ENCODE assay signal across 7 mouse cellular contexts in genomic region chr17:15526304-15526703, GRCm38 (mm10). TPM values are rescaled to one million over a fixed set of nuclear protein-coding genes. Genes with fewer than 3 reads are reported as not detected.
DNase-seq lines count a peak whose midpoint lies in the region; ATAC-seq and TF ChIP-seq lines count a peak whose summit lies in the region.

No protein-coding gene starts in this region.

- 9% methylated on average over 10 of the region's 10 CpGs for WGBS in lung, postnatal 0 days
- WGBS in lung, adult 2 months: 21% methylated on average over 10 of the region's 10 CpGs
- WGBS in embryonic facial prominence, embryonic 11.5 days: 14% methylated on average over 10 of the region's 10 CpGs
- WGBS in intestine, embryonic 15.5 days: 7% methylated on average over 10 of the region's 10 CpGs
- 13% methylated on average over 10 of the region's 10 CpGs for WGBS in neural tube, embryonic 12.5 days

- no peak for ATAC-seq in lung, postnatal 0 days
- no peak for ATAC-seq in embryonic facial prominence, embryonic 11.5 days (replicated peaks; ENCODE audit: insufficient number of reproducible peaks, low FRiP score, low TSS enrichment, low read depth)
- no peak for ATAC-seq in intestine, embryonic 15.5 days
- ATAC-seq in neural tube, embryonic 12.5 days (ENCODE audit: low FRiP score, low read depth): no peak

- TF ChIP-seq CTCF in lung, postnatal 0 days (IDR thresholded peaks at IDR 0.05): no peak
- no peak for TF ChIP-seq CTCF in lung, adult 2 months (IDR thresholded peaks at IDR 0.05; ENCODE audit: insufficient read depth, low read length)

- no peaks in the 10 kb centered on the region for H3K9me3 ChIP-seq in lung, postnatal 0 days (ENCODE audit: low read length)
- H3K9me3 ChIP-seq in embryonic facial prominence, embryonic 11.5 days (replicated peaks; ENCODE audit: control insufficient read depth, low read length): no peaks in the 10 kb centered on the region
- no peaks in the 10 kb centered on the region for H3K9me3 ChIP-seq in intestine, embryonic 15.5 days
- H3K9me3 ChIP-seq in neural tube, embryonic 12.5 days: no peaks in the 10 kb centered on the region

- no peak for DNase-seq in lung, postnatal 0 days (ENCODE audit: low spot score)
- DNase-seq in lung, adult 2 months: no peak
- DNase-seq in embryonic facial prominence, embryonic 11.5 days (ENCODE audit: low spot score): no peak
- no peak for DNase-seq in frontal cortex, adult 2 months (ENCODE audit: extremely low spot score in 1 of 2, low spot score in 1 of 2)
- DNase-seq in frontal cortex, postnatal 14 days (ENCODE audit: low spot score in 2 of 2): no peak

- H3K4me3 ChIP-seq in lung, postnatal 0 days (ENCODE audit: low read depth, low read length): peak overlapping the region; percentile 56
- no peak overlapping the region for H3K4me3 ChIP-seq in lung, adult 2 months (replicated peaks; ENCODE audit: extremely low read depth, low read depth, low read length)
- H3K4me3 ChIP-seq in embryonic facial prominence, embryonic 11.5 days (ENCODE audit: low read depth, low read length): peak overlapping the region; percentile 84
- H3K4me3 ChIP-seq in intestine, embryonic 15.5 days (replicated peaks): peak overlapping the region; percentile 85
- peak overlapping the region; percentile 94 for H3K4me3 ChIP-seq in neural tube, embryonic 12.5 days

- H3K36me3 ChIP-seq in lung, postnatal 0 days (ENCODE audit: insufficient read depth, low read length): peaks cover 6% of the 10 kb centered on the region; the same call in 1 of the 2 replicates
- no peaks in the 10 kb centered on the region; the same call in 1 of the 2 replicates for H3K36me3 ChIP-seq in embryonic facial prominence, embryonic 11.5 days (replicated peaks; ENCODE audit: control insufficient read depth, insufficient read depth, low read depth, low read length)
- 0 out of 2 replicates have a peak, but pooled peaks cover 7% of the 10 kb centered on the region for H3K36me3 ChIP-seq in intestine, embryonic 15.5 days
- peaks cover 24% of the 10 kb centered on the region for H3K36me3 ChIP-seq in neural tube, embryonic 12.5 days

- H3K4me1 ChIP-seq in lung, postnatal 0 days (ENCODE audit: insufficient read depth, low read depth, low read length): peaks cover 6% of the 10 kb centered on the region; the same call in 1 of the 2 replicates
- H3K4me1 ChIP-seq in lung, adult 2 months (ENCODE audit: control insufficient read depth, insufficient read depth, low read length): peaks cover 5% of the 10 kb centered on the region; the same call in 1 of the 2 replicates
- H3K4me1 ChIP-seq in embryonic facial prominence, embryonic 11.5 days (ENCODE audit: control insufficient read depth, insufficient read depth, low read length): no peaks in the 10 kb centered on the region; the same call in 1 of the 2 replicates
- H3K4me1 ChIP-seq in intestine, embryonic 15.5 days (replicated peaks): 0 out of 2 replicates have a peak, but pooled peaks cover 3% of the 10 kb centered on the region
- H3K4me1 ChIP-seq in neural tube, embryonic 12.5 days: peaks cover 9% of the 10 kb centered on the region

- H3K27me3 ChIP-seq in lung, postnatal 0 days (replicated peaks; ENCODE audit: insufficient read depth, low read length): no peaks in the 10 kb centered on the region
- no peaks in the 10 kb centered on the region for H3K27me3 ChIP-seq in embryonic facial prominence, embryonic 11.5 days (ENCODE audit: control insufficient read depth, insufficient read depth, low read length)
- H3K27me3 ChIP-seq in intestine, embryonic 15.5 days (replicated peaks): no peaks in the 10 kb centered on the region
- H3K27me3 ChIP-seq in neural tube, embryonic 12.5 days (replicated peaks): no peaks in the 10 kb centered on the region

- no peak for TF ChIP-seq EP300 in lung, postnatal 0 days (IDR thresholded peaks at IDR 0.05)

- no peak for TF ChIP-seq POLR2A in lung, adult 2 months (IDR thresholded peaks at IDR 0.05; ENCODE audit: borderline replicate concordance, extremely low read depth, low read depth, low read length)

- no peak overlapping the region for H3K27ac ChIP-seq in lung, postnatal 0 days (ENCODE audit: low read length)
- H3K27ac ChIP-seq in embryonic facial prominence, embryonic 11.5 days (replicated peaks; ENCODE audit: low read depth, low read length): no peak overlapping the region
- no peak overlapping the region; the same call in 1 of the 2 replicates for H3K27ac ChIP-seq in intestine, embryonic 15.5 days
- H3K27ac ChIP-seq in neural tube, embryonic 12.5 days: no peak overlapping the region

- peak overlapping the region; percentile 94 for H3K4me2 ChIP-seq in lung, postnatal 0 days (replicated peaks; ENCODE audit: low read depth, low read length)
- H3K4me2 ChIP-seq in embryonic facial prominence, embryonic 11.5 days (ENCODE audit: low read depth, low read length): peak overlapping the region; percentile 76
- peak overlapping the region; percentile 70 for H3K4me2 ChIP-seq in intestine, embryonic 15.5 days (replicated peaks)
- H3K4me2 ChIP-seq in neural tube, embryonic 12.5 days (replicated peaks): peak overlapping the region; percentile 73

- peak overlapping the region; percentile 55; the same call in 1 of the 2 replicates for H3K9ac ChIP-seq in lung, postnatal 0 days (replicated peaks; ENCODE audit: low read depth)
- H3K9ac ChIP-seq in embryonic facial prominence, embryonic 11.5 days (replicated peaks; ENCODE audit: low read length): peak overlapping the region; percentile 85; the same call in 1 of the 2 replicates
- peak overlapping the region; percentile 83 for H3K9ac ChIP-seq in intestine, embryonic 15.5 days
- H3K9ac ChIP-seq in neural tube, embryonic 12.5 days: peak overlapping the region; percentile 90

RNA-seq across cellular contexts. Expression of gene Pdcd2, which starts 0.8 kb away (rescaled TPM):
- polyA plus RNA-seq in lung, postnatal 0 days (2015; fragmentation: Nextera tagmentation; extraction: Ambion mirVana): 26.5 and 29.0 TPM in 2 replicates
- polyA plus RNA-seq in lung, adult 2 months (2012; rRNA removed): 17.1 and 22.3 TPM in 2 replicates
- 57.2 and 64.2 TPM in 2 replicates for polyA plus RNA-seq in embryonic facial prominence, embryonic 11.5 days (2014; fragmentation: Nextera tagmentation; extraction: Ambion mirVana)
- 49.9 and 57.0 TPM in 2 replicates for polyA plus RNA-seq in intestine, embryonic 15.5 days (2015; fragmentation: Nextera tagmentation; extraction: Ambion mirVana)
- polyA plus RNA-seq in neural tube, embryonic 12.5 days (2016; fragmentation: Nextera tagmentation; extraction: Ambion mirVana): 66.3 and 70.3 TPM in 2 replicates
- 17.1 and 20.4 TPM in 2 replicates for polyA plus RNA-seq in frontal cortex, adult 2 months (2012; rRNA removed)

RNA-seq across cellular contexts. Expression of gene Tbp, which starts 26.6 kb away (rescaled TPM):
- 29.4 and 29.9 TPM in 2 replicates for polyA plus RNA-seq in lung, postnatal 0 days (2015; fragmentation: Nextera tagmentation; extraction: Ambion mirVana)
- polyA plus RNA-seq in lung, adult 2 months (2012; rRNA removed): 35.1 and 36.1 TPM in 2 replicates
- polyA plus RNA-seq in embryonic facial prominence, embryonic 11.5 days (2014; fragmentation: Nextera tagmentation; extraction: Ambion mirVana): 64.0 and 68.1 TPM in 2 replicates
- polyA plus RNA-seq in intestine, embryonic 15.5 days (2015; fragmentation: Nextera tagmentation; extraction: Ambion mirVana): 36.3 and 42.2 TPM in 2 replicates
- polyA plus RNA-seq in neural tube, embryonic 12.5 days (2016; fragmentation: Nextera tagmentation; extraction: Ambion mirVana): 56.1 and 60.4 TPM in 2 replicates
- polyA plus RNA-seq in frontal cortex, adult 2 months (2012; rRNA removed): 49.3 and 49.5 TPM in 2 replicates

RNA-seq across cellular contexts. Expression of gene Psmb1, which starts 26.8 kb away (rescaled TPM):
- polyA plus RNA-seq in lung, postnatal 0 days (2015; fragmentation: Nextera tagmentation; extraction: Ambion mirVana): 201 and 214 TPM in 2 replicates
- polyA plus RNA-seq in lung, adult 2 months (2012; rRNA removed): 66.1 and 92.3 TPM in 2 replicates
- polyA plus RNA-seq in embryonic facial prominence, embryonic 11.5 days (2014; fragmentation: Nextera tagmentation; extraction: Ambion mirVana): 283 and 286 TPM in 2 replicates
- polyA plus RNA-seq in intestine, embryonic 15.5 days (2015; fragmentation: Nextera tagmentation; extraction: Ambion mirVana): 258 and 264 TPM in 2 replicates
- polyA plus RNA-seq in neural tube, embryonic 12.5 days (2016; fragmentation: Nextera tagmentation; extraction: Ambion mirVana): 248 and 252 TPM in 2 replicates
- polyA plus RNA-seq in frontal cortex, adult 2 months (2012; rRNA removed): 161 and 162 TPM in 2 replicates

RNA-seq across cellular contexts. Expression of gene Prdm9, which starts 37.9 kb away (rescaled TPM):
- polyA plus RNA-seq in lung, postnatal 0 days (2015; fragmentation: Nextera tagmentation; extraction: Ambion mirVana): 1.3 and 1.5 TPM in 2 replicates
- 0.86 and 1.0 TPM in 2 replicates for polyA plus RNA-seq in lung, adult 2 months (2012; rRNA removed)
- polyA plus RNA-seq in embryonic facial prominence, embryonic 11.5 days (2014; fragmentation: Nextera tagmentation; extraction: Ambion mirVana): 0.81 and 0.94 TPM in 2 replicates
- 1.2 and 2.2 TPM in 2 replicates for polyA plus RNA-seq in intestine, embryonic 15.5 days (2015; fragmentation: Nextera tagmentation; extraction: Ambion mirVana)
- 3.8 and 4.2 TPM in 2 replicates for polyA plus RNA-seq in neural tube, embryonic 12.5 days (2016; fragmentation: Nextera tagmentation; extraction: Ambion mirVana)
- polyA plus RNA-seq in frontal cortex, adult 2 months (2012; rRNA removed): 2.8 and 2.9 TPM in 2 replicates
